Mouse (Mus musculus): Measurements from ENCODE around the gene Fbxl19.

Fbxl19 gene

GRCm38 (mm10) chr7:127744366-127745045 is at the start of gene Fbxl19:
Gene Fbxl19, plus strand, starts transcription at chr7:127744543.
- peak; percentile 80 for DNase-seq

GRCm38 (mm10) chr7:127698986-127699385 is 45.4 kb upstream of the Fbxl19 start:
- DNase-seq = no peak

- no peak for DNase-seq
Observed at GRCm38 (mm10) chr7:127700712-127701331, 43.5 kb upstream of the Fbxl19 start.

- no peak for DNase-seq
Observed at GRCm38 (mm10) chr7:127703561-127704178, 40.7 kb upstream of the Fbxl19 start.

- DNase-seq = no peak
Observed at GRCm38 (mm10) chr7:127704598-127704997, 39.7 kb upstream of the Fbxl19 start.

- DNase-seq = peak; percentile 73
Observed at GRCm38 (mm10) chr7:127705706-127706105, 38.6 kb upstream of the Fbxl19 start.

- DNase-seq = peak; percentile 39
Observed at GRCm38 (mm10) chr7:127707045-127707956, 37.0 kb upstream of the Fbxl19 start.

GRCm38 (mm10) chr7:127707957-127708206 is 36.5 kb upstream of the Fbxl19 start:
- DNase-seq = no peak

- DNase-seq = peak; percentile 81
Observed at GRCm38 (mm10) chr7:127708207-127709078, 35.9 kb upstream of the Fbxl19 start, which contains the start of gene Bcl7c. Gene Bcl7c, minus strand, starts transcription at chr7:127708933.

- no peak for DNase-seq
Observed at GRCm38 (mm10) chr7:127709261-127709979, 34.9 kb upstream of the Fbxl19 start.

GRCm38 (mm10) chr7:127711031-127711430 is 33.3 kb upstream of the Fbxl19 start:
- DNase-seq = no peak

GRCm38 (mm10) chr7:127711456-127711855 is 32.9 kb upstream of the Fbxl19 start:
- DNase-seq = no peak

GRCm38 (mm10) chr7:127712461-127713385 is 31.6 kb upstream of the Fbxl19 start, which contains the start of gene Ctf1:
Gene Ctf1, plus strand, starts transcription at chr7:127712736.
- peak; percentile 76 for DNase-seq

GRCm38 (mm10) chr7:127714816-127715215 is 29.5 kb upstream of the Fbxl19 start:
- DNase-seq = no peak

- DNase-seq = peak; percentile 80
Observed at GRCm38 (mm10) chr7:127716992-127717391, 27.4 kb upstream of the Fbxl19 start.

GRCm38 (mm10) chr7:127718339-127718738 is 26.0 kb upstream of the Fbxl19 start:
- DNase-seq = no peak

GRCm38 (mm10) chr7:127719258-127719657 is 25.1 kb upstream of the Fbxl19 start:
- no peak for DNase-seq

GRCm38 (mm10) chr7:127725490-127725889 is 18.9 kb upstream of the Fbxl19 start:
- DNase-seq = no peak

GRCm38 (mm10) chr7:127725924-127726323 is 18.4 kb upstream of the Fbxl19 start:
- DNase-seq = no peak

GRCm38 (mm10) chr7:127727898-127728297 is 16.4 kb upstream of the Fbxl19 start:
- DNase-seq = no peak

Measured in cerebellum, adult 8-10 months (tissue).